Comparison of ENCODE assay signal across 16 mouse cellular contexts in genomic region chr12:58942544-58942943, GRCm38 (mm10).
"Had no signal": no experiment of that assay in that cellular context is flagged by ENCODE, and none has a peak within 500 bp of the region (broad histone marks: within the 10 kb centered on the region; RNA-seq: fewer than 3 reads in every experiment).

No protein-coding gene starts in this region.

- H3K4me2 ChIP-seq: neural tube, embryonic 13.5 days; neural tube, embryonic 15.5 days; stomach, embryonic 15.5 days had no signal

- H3K4me1 ChIP-seq: neural tube, embryonic 13.5 days; neural tube, embryonic 15.5 days; stomach, embryonic 15.5 days had no signal

- H3K36me3 ChIP-seq: neural tube, embryonic 13.5 days; neural tube, embryonic 15.5 days; stomach, embryonic 15.5 days had no signal

- H3K9me3 ChIP-seq: neural tube, embryonic 13.5 days; neural tube, embryonic 15.5 days; stomach, embryonic 15.5 days had no signal

- DNase-seq: retina, postnatal 1 day; right cerebral cortex, adult 18-20 months; right cerebral cortex, postnatal 14 days; right cerebral cortex, postnatal 25 days; right cerebral cortex, postnatal 4 days; spleen, adult 18-20 months; thymus, adult 18-20 months; thymus, adult 2 months; thymus, postnatal 14 days; thymus, postnatal 25 days; thymus, postnatal 36 days; thymus, postnatal 4 days had no signal

- H3K27me3 ChIP-seq: neural tube, embryonic 13.5 days; neural tube, embryonic 15.5 days; stomach, embryonic 15.5 days had no signal

- H3K4me3 ChIP-seq: neural tube, embryonic 13.5 days; neural tube, embryonic 15.5 days; stomach, embryonic 15.5 days had no signal

- H3K27ac ChIP-seq: neural tube, embryonic 13.5 days; neural tube, embryonic 15.5 days; stomach, embryonic 15.5 days; stomach, postnatal 0 days had no signal

- H3K9ac ChIP-seq: neural tube, embryonic 13.5 days; neural tube, embryonic 15.5 days; stomach, embryonic 15.5 days had no signal
